Mouse (Mus musculus): ENCODE data around the gene Vps26a. TPM values are rescaled to one million over a fixed set of nuclear protein-coding genes. Genes with fewer than 3 reads are reported as not detected.

Vps26a gene
- polyA plus RNA-seq, 1 experiment from 2014 or later = 79.2 TPM

DNA sequence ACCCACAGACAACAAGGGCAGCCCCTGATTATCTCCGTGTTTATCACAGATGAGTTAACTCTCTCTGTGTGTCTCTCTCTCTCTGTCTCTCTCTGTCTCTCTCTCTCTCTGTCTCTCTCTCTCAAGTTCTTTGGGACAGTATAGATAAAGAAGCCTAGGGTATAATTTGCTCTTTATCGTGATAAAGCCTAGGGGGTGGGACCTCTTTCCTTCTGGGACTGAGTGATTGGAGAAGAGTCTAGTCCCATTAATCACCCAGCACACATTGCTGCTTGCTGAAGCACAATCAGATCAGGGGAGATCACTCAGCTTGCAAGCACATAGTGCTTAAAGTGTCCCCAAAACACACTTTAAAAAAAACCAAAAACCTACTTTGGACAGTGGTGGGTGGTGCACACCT, 34.3 kb upstream of the Vps26a start:
- H3K27ac ChIP-seq (replicated peaks in 1 of 2; ENCODE audit: control insufficient read depth in 1 of 2, insufficient read depth in 1 of 2, low read depth in 2 of 2, low read length in 2 of 2) = no peak overlapping the region
- H3K36me3 ChIP-seq (ENCODE audit: control insufficient read depth, insufficient read depth, low read length) = no peaks in the 10 kb centered on the region
- no peak overlapping the region for H3K4me2 ChIP-seq (ENCODE audit: low read length)
- 51% methylated on average over 2 of the region's 2 CpGs for WGBS
- no peak overlapping the region for H3K9ac ChIP-seq (ENCODE audit: low read length)
- no peaks in the 10 kb centered on the region for H3K4me1 ChIP-seq (ENCODE audit: control insufficient read depth in 2 of 2, insufficient read depth in 2 of 2, low read length in 2 of 2)
- no peaks in the 10 kb centered on the region for H3K9me3 ChIP-seq (ENCODE audit: control insufficient read depth, low read length)
- no peak overlapping the region for H3K4me3 ChIP-seq (ENCODE audit: control insufficient read depth in 1 of 2, insufficient read depth in 1 of 2, low read depth in 1 of 2, low read length in 2 of 2)
- no peaks in the 10 kb centered on the region for H3K27me3 ChIP-seq (ENCODE audit: control insufficient read depth, insufficient read depth, low read length)
- no peak for ATAC-seq (ENCODE audit: insufficient number of reproducible peaks, insufficient read depth, low FRiP score, low read depth)

DNA sequence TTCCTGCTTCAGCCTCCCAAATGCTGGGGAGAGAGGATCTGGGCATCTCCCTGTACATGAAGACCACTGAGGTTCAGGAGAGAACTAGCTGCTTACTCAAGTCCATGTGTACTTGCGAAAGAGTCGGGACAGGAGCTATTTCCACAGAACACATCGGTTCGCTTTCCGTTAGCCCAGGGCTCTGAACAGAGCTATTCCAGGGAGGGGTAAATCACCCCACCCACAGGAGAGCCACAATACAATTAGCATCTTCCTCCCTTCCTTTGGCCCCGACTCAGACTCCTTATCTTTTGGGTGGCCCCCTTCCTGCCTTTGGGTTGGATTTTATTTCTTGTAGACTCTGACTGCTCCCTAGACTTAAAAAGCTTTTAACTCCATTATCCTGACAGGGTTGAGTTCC, 30.9 kb upstream of the Vps26a start:
- 67% methylated on average over 6 of the region's 6 CpGs for WGBS
- H3K27ac ChIP-seq (replicated peaks in 1 of 2; ENCODE audit: control insufficient read depth in 1 of 2, insufficient read depth in 1 of 2, low read depth in 2 of 2, low read length in 2 of 2) = no peak overlapping the region
- H3K36me3 ChIP-seq (ENCODE audit: control insufficient read depth, insufficient read depth, low read length) = no peaks in the 10 kb centered on the region
- H3K4me1 ChIP-seq (ENCODE audit: control insufficient read depth in 2 of 2, insufficient read depth in 2 of 2, low read length in 2 of 2) = no peaks in the 10 kb centered on the region
- H3K9ac ChIP-seq (ENCODE audit: low read length) = no peak overlapping the region
- no peak overlapping the region for H3K4me2 ChIP-seq (ENCODE audit: low read length)
- no peak for ATAC-seq (ENCODE audit: insufficient number of reproducible peaks, insufficient read depth, low FRiP score, low read depth)
- H3K9me3 ChIP-seq (ENCODE audit: control insufficient read depth, low read length) = no peaks in the 10 kb centered on the region
- no peaks in the 10 kb centered on the region for H3K27me3 ChIP-seq (ENCODE audit: control insufficient read depth, insufficient read depth, low read length)
- no peak overlapping the region for H3K4me3 ChIP-seq (ENCODE audit: control insufficient read depth in 1 of 2, insufficient read depth in 1 of 2, low read depth in 1 of 2, low read length in 2 of 2)

DNA sequence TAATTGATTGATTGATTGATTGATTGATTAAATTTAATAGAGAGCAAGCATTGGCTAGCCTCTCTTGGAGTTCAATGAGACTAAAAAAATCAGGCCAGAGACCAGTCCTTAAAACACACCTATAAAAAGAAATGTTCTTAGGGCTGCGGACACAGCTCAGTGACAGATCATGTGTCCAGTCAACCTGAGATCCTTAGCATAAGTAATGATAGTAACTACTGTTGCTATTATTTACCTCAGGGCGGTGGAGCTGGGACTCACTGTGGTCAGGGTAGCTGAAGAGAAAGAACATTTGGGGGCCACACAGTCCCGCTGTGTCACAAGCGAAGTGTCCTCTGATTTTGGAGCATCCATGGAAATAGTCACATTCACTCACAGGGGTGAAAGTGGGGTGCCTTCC, 26.2 kb upstream of the Vps26a start:
- 87% methylated on average over 4 of the region's 4 CpGs for WGBS
- H3K36me3 ChIP-seq (ENCODE audit: control insufficient read depth, insufficient read depth, low read length) = no peaks in the 10 kb centered on the region
- ATAC-seq (ENCODE audit: insufficient number of reproducible peaks, insufficient read depth, low FRiP score, low read depth) = no peak

DNA sequence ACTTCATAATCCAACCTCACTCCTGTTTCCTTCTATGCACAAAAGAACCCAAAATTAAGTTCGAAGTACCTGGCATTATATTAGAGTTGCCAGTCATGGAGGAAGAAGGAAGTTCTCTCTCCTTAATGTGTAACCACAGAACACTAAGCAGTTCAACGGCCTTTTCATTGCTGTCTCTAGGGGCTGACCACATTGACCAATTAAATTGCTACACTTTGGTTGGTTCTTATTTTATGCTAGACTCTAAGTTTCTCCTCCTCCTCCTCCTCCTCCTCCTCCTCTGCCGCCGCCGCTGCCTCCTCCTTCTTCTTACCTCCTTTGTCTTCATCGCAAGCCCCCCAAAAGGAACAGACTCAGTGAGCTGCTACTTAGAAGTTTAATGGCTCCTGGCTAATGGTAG, 24.9 kb upstream of the Vps26a start:
- no peaks in the 10 kb centered on the region for H3K9me3 ChIP-seq (ENCODE audit: control insufficient read depth, low read length)
- H3K4me1 ChIP-seq (ENCODE audit: control insufficient read depth in 2 of 2, insufficient read depth in 2 of 2, low read length in 2 of 2) = peaks cover 4 to 9% of the 10 kb centered on the region in 2 experiments; a peak in 1 of 4 replicates
- no peak overlapping the region for H3K4me3 ChIP-seq (ENCODE audit: control insufficient read depth in 1 of 2, insufficient read depth in 1 of 2, low read depth in 1 of 2, low read length in 2 of 2)
- ATAC-seq (ENCODE audit: insufficient number of reproducible peaks, insufficient read depth, low FRiP score, low read depth) = no peak
- H3K27ac ChIP-seq (replicated peaks in 1 of 2; ENCODE audit: control insufficient read depth in 1 of 2, insufficient read depth in 1 of 2, low read depth in 2 of 2, low read length in 2 of 2) = no peak overlapping the region
- H3K9ac ChIP-seq (ENCODE audit: low read length) = no peak overlapping the region
- H3K27me3 ChIP-seq (ENCODE audit: control insufficient read depth, insufficient read depth, low read length) = peaks cover 15% of the 10 kb centered on the region; the same call in 1 of the 2 replicates
- H3K36me3 ChIP-seq (ENCODE audit: control insufficient read depth, insufficient read depth, low read length) = no peaks in the 10 kb centered on the region
- 81% methylated on average over 6 of the region's 6 CpGs for WGBS
- no peak overlapping the region for H3K4me2 ChIP-seq (ENCODE audit: low read length)

More for the DNA sequence above, 26.2 kb upstream of the Vps26a start:
- no peak overlapping the region for H3K4me2 ChIP-seq (ENCODE audit: low read length)
- H3K9ac ChIP-seq (ENCODE audit: low read length) = no peak overlapping the region
- H3K9me3 ChIP-seq (ENCODE audit: control insufficient read depth, low read length) = no peaks in the 10 kb centered on the region
- no peak overlapping the region for H3K27ac ChIP-seq (replicated peaks in 1 of 2; ENCODE audit: control insufficient read depth in 1 of 2, insufficient read depth in 1 of 2, low read depth in 2 of 2, low read length in 2 of 2)
- H3K27me3 ChIP-seq (ENCODE audit: control insufficient read depth, insufficient read depth, low read length) = peaks cover 15% of the 10 kb centered on the region; the same call in 1 of the 2 replicates
- no peak overlapping the region for H3K4me3 ChIP-seq (ENCODE audit: control insufficient read depth in 1 of 2, insufficient read depth in 1 of 2, low read depth in 1 of 2, low read length in 2 of 2)
- H3K4me1 ChIP-seq (ENCODE audit: control insufficient read depth in 2 of 2, insufficient read depth in 2 of 2, low read length in 2 of 2) = peaks cover 4 to 8% of the 10 kb centered on the region in 2 experiments; a peak in 1 of 4 replicates

DNA sequence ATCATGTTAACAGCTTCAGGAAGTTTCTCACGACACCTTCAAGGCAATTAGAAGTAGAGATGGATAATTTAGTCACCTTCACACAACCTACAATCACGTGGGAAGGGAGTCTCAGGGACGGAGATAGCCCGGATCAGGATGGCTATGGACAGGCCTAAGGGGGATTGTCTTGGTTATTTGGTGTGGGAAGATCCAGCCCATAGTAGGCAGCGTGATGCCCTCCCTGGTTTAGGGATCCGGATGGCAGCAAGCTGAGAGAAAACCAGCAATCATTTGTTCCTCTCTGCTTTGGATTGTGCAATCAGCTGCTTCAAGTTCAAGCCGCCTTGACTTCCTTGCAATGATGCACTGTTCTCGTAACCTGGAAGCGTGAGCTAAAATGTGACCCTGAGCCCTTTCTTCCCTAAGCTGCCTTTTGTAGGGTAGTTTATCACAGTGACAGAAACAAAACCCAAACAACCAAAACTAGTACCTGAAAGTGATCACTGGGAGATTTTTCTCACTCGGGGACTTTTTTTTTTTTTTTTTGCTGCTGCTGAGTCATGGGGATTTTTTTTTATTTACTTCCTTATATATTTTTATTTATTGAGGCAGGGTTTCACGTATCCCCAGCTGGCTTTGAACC, 22.5 kb upstream of the Vps26a start:
- Histone ChIP-seq H3K36me3 (ENCODE audit: control insufficient read depth, insufficient read depth, low read length) (no peaks in the 10 kb centered on the region), H3K4me3 (ENCODE audit: control insufficient read depth in 1 of 2, insufficient read depth in 1 of 2, low read depth in 1 of 2, low read length in 2 of 2) (no peak overlapping the region; a peak in 1 of 4 replicates), H3K9ac (ENCODE audit: low read length) (no peak overlapping the region), H3K27ac (replicated peaks in 1 of 2; ENCODE audit: control insufficient read depth in 1 of 2, insufficient read depth in 1 of 2, low read depth in 2 of 2, low read length in 2 of 2) (no peak overlapping the region), H3K27me3 (ENCODE audit: control insufficient read depth, insufficient read depth, low read length) (peaks cover 15% of the 10 kb centered on the region; the same call in 1 of the 2 replicates), H3K4me1 (ENCODE audit: control insufficient read depth in 2 of 2, insufficient read depth in 2 of 2, low read length in 2 of 2) (peaks cover 4 to 9% of the 10 kb centered on the region in 2 experiments; a peak in 1 of 4 replicates), H3K4me2 (ENCODE audit: low read length) (peak overlapping the region; percentile 62; the same call in 1 of the 2 replicates), H3K9me3 (ENCODE audit: control insufficient read depth, low read length) (no peaks in the 10 kb centered on the region)
- no peak for ATAC-seq (ENCODE audit: insufficient number of reproducible peaks, insufficient read depth, low FRiP score, low read depth)
- 53% methylated on average over 11 of the region's 11 CpGs for WGBS

DNA sequence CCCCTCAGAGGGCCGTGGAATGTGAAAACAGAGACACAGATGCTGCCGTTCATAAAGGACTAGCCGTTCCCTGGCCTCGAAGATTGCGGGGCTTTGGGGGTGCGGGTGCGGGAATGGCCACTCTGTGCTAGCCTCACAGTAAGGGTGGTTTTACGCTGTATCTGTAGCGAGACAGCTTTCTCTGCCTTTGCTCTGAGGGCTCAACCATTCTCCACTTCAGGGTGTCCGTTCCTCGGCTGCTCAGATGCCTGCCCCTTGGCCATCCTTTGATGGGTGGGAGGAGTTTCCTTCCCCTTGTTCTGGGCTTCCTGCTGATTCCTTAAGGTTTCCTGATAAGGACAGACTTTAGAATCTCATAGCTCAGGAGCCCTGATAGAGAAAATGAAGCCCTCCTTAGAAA, 21.9 kb upstream of the Vps26a start:
- ATAC-seq (ENCODE audit: insufficient number of reproducible peaks, insufficient read depth, low FRiP score, low read depth) = no peak
- Histone ChIP-seq H3K9me3 (ENCODE audit: control insufficient read depth, low read length) (no peaks in the 10 kb centered on the region), H3K27ac (replicated peaks in 1 of 2; ENCODE audit: control insufficient read depth in 1 of 2, insufficient read depth in 1 of 2, low read depth in 2 of 2, low read length in 2 of 2) (no peak overlapping the region), H3K4me2 (ENCODE audit: low read length) (peak overlapping the region; percentile 62), H3K4me1 (ENCODE audit: control insufficient read depth in 2 of 2, insufficient read depth in 2 of 2, low read length in 2 of 2) (peaks cover 4 to 9% of the 10 kb centered on the region in 2 experiments; a peak in 1 of 4 replicates), H3K36me3 (ENCODE audit: control insufficient read depth, insufficient read depth, low read length) (no peaks in the 10 kb centered on the region), H3K9ac (ENCODE audit: low read length) (peak overlapping the region; percentile 22; the same call in 1 of the 2 replicates), H3K4me3 (ENCODE audit: control insufficient read depth in 1 of 2, insufficient read depth in 1 of 2, low read depth in 1 of 2, low read length in 2 of 2) (peak overlapping the region; percentile 31 to 36), H3K27me3 (ENCODE audit: control insufficient read depth, insufficient read depth, low read length) (peaks cover 15% of the 10 kb centered on the region; the same call in 1 of the 2 replicates)
- WGBS = under 1% methylated on average over 11 of the region's 11 CpGs

DNA sequence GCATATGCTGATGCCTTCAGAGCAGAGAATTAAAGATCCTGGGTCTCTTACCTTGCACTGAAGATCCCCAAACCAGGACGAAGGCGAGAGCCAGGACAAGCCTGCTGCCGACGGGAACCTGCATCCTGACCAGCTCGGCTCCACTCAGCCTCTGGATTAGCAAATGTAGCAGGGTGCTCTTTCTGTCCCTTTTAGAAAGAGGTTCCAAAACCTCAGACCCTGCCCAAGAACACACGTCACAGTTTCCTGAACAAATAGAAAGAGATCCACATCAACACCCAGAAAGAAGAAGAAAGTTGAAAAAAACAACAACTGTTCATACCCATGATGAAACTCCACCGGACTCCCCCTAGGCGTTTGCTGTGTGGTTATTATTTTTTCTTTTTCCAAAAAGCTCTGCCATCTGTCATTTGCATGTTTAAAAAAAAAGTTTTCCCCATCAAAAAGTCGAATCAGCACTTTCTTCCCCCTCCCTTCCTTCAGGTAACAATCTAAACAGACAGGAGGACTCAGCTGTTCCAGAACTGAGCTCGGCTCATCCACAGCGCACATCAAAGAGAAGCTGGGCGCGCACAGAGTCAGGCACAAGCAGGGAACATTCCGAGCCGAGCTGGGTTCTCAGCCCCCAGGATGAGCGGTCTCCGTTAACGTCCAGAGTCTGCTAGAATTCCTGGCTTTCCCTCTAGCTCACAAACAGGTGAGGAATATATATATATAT, 21.1 kb upstream of the Vps26a start:
- ATAC-seq (ENCODE audit: insufficient number of reproducible peaks, insufficient read depth, low FRiP score, low read depth) = no peak
- 9% methylated on average over 18 of the region's 18 CpGs for WGBS
- no peaks in the 10 kb centered on the region for H3K9me3 ChIP-seq (ENCODE audit: control insufficient read depth, low read length)
- peak overlapping the region; percentile 22; the same call in 1 of the 2 replicates for H3K9ac ChIP-seq (ENCODE audit: low read length)
- H3K36me3 ChIP-seq (ENCODE audit: control insufficient read depth, insufficient read depth, low read length) = no peaks in the 10 kb centered on the region
- peaks cover 15% of the 10 kb centered on the region; the same call in 1 of the 2 replicates for H3K27me3 ChIP-seq (ENCODE audit: control insufficient read depth, insufficient read depth, low read length)
- H3K27ac ChIP-seq (replicated peaks in 1 of 2; ENCODE audit: control insufficient read depth in 1 of 2, insufficient read depth in 1 of 2, low read depth in 2 of 2, low read length in 2 of 2) = no peak overlapping the region
- H3K4me2 ChIP-seq (ENCODE audit: low read length) = peak overlapping the region; percentile 62
- H3K4me3 ChIP-seq (ENCODE audit: control insufficient read depth in 1 of 2, insufficient read depth in 1 of 2, low read depth in 1 of 2, low read length in 2 of 2) = peak overlapping the region; percentile 31 to 36
- peaks cover 4 to 9% of the 10 kb centered on the region in 2 experiments; a peak in 1 of 4 replicates for H3K4me1 ChIP-seq (ENCODE audit: control insufficient read depth in 2 of 2, insufficient read depth in 2 of 2, low read length in 2 of 2)
